Mouse (Mus musculus): ENCODE results near the gene Sbsn.

GRCm38 (mm10) chr7:30804026-30804715, 52.9 kb downstream of the Sbsn start:
- TF ChIP-seq POLR2A (IDR thresholded peaks at IDR 0.05; ENCODE audit: insufficient read depth, low read length) (no peak), CTCF (IDR thresholded peaks at IDR 0.05; ENCODE audit: low read depth, low read length) (no peak)
